Mouse (Mus musculus): ENCODE measurements around the gene Adam23. TPM values are rescaled to one million over a fixed set of nuclear protein-coding genes. Genes with fewer than 3 reads are reported as not detected.

The Adam23 gene
- polyA plus RNA-seq, 1 experiment, result 7.1 TPM

- Histone ChIP-seq H3K36me3 (ENCODE audit: control insufficient read depth, insufficient read depth, low read length) (no peaks in the 10 kb centered on the region), H3K4me3 (ENCODE audit: control insufficient read depth, insufficient read depth, low read length) (no peak overlapping the region), H3K4me1 (replicated peaks; ENCODE audit: control insufficient read depth, insufficient read depth, low read length) (no peaks in the 10 kb centered on the region), H3K27me3 (ENCODE audit: control insufficient read depth, insufficient read depth, low read length) (no peaks in the 10 kb centered on the region), H3K27ac (ENCODE audit: control insufficient read depth, insufficient read depth, low read length) (no peak overlapping the region)
- TF ChIP-seq CTCF (IDR thresholded peaks at IDR 0.05; ENCODE audit: borderline replicate concordance, control insufficient read depth, extremely low read depth, insufficient read depth, low read length, poor library complexity) (no peak), POLR2A (IDR thresholded peaks at IDR 0.05; ENCODE audit: control insufficient read depth, extremely low read depth, insufficient read depth, low read length, poor library complexity) (no peak)
- DNase-seq, result no peak
- WGBS, result 92% methylated on average over 3 of the region's 3 CpGs
Observed at GRCm38 (mm10) chr1:63431842-63432241, 13.8 kb upstream of the Adam23 start.

GRCm38 (mm10) chr1:63434052-63434451, 11.6 kb upstream of the Adam23 start:
- no peak for DNase-seq
- Histone ChIP-seq H3K27me3 (ENCODE audit: control insufficient read depth, insufficient read depth, low read length) (no peaks in the 10 kb centered on the region), H3K36me3 (ENCODE audit: control insufficient read depth, insufficient read depth, low read length) (no peaks in the 10 kb centered on the region), H3K4me1 (replicated peaks; ENCODE audit: control insufficient read depth, insufficient read depth, low read length) (no peaks in the 10 kb centered on the region), H3K27ac (ENCODE audit: control insufficient read depth, insufficient read depth, low read length) (no peak overlapping the region), H3K4me3 (ENCODE audit: control insufficient read depth, insufficient read depth, low read length) (no peak overlapping the region)
- TF ChIP-seq CTCF (IDR thresholded peaks at IDR 0.05; ENCODE audit: borderline replicate concordance, control insufficient read depth, extremely low read depth, insufficient read depth, low read length, poor library complexity) (no peak), POLR2A (IDR thresholded peaks at IDR 0.05; ENCODE audit: control insufficient read depth, extremely low read depth, insufficient read depth, low read length, poor library complexity) (no peak)
- WGBS, result 91% methylated on average over 7 of the region's 7 CpGs

- TF ChIP-seq POLR2A (IDR thresholded peaks at IDR 0.05; ENCODE audit: control insufficient read depth, extremely low read depth, insufficient read depth, low read length, poor library complexity) (no peak), CTCF (IDR thresholded peaks at IDR 0.05; ENCODE audit: borderline replicate concordance, control insufficient read depth, extremely low read depth, insufficient read depth, low read length, poor library complexity) (no peak)
- 5% methylated on average over 3 of the region's 3 CpGs for WGBS
- Histone ChIP-seq H3K4me3 (ENCODE audit: control insufficient read depth, insufficient read depth, low read length) (no peak overlapping the region), H3K36me3 (ENCODE audit: control insufficient read depth, insufficient read depth, low read length) (no peaks in the 10 kb centered on the region), H3K27me3 (ENCODE audit: control insufficient read depth, insufficient read depth, low read length) (no peaks in the 10 kb centered on the region), H3K4me1 (replicated peaks; ENCODE audit: control insufficient read depth, insufficient read depth, low read length) (no peaks in the 10 kb centered on the region), H3K27ac (ENCODE audit: control insufficient read depth, insufficient read depth, low read length) (no peak overlapping the region)
- no peak for DNase-seq
Observed at GRCm38 (mm10) chr1:63437529-63437928, 8.2 kb upstream of the Adam23 start.

- Histone ChIP-seq H3K36me3 (ENCODE audit: control insufficient read depth, insufficient read depth, low read length) (no peaks in the 10 kb centered on the region), H3K4me1 (replicated peaks; ENCODE audit: control insufficient read depth, insufficient read depth, low read length) (no peaks in the 10 kb centered on the region), H3K27me3 (ENCODE audit: control insufficient read depth, insufficient read depth, low read length) (no peaks in the 10 kb centered on the region; the same call in 1 of the 2 replicates), H3K4me3 (ENCODE audit: control insufficient read depth, insufficient read depth, low read length) (no peak overlapping the region), H3K27ac (ENCODE audit: control insufficient read depth, insufficient read depth, low read length) (no peak overlapping the region)
- no peak for DNase-seq
- 80% methylated on average over 2 of the region's 2 CpGs for WGBS
- TF ChIP-seq POLR2A (IDR thresholded peaks at IDR 0.05; ENCODE audit: control insufficient read depth, extremely low read depth, insufficient read depth, low read length, poor library complexity) (no peak), CTCF (IDR thresholded peaks at IDR 0.05; ENCODE audit: borderline replicate concordance, control insufficient read depth, extremely low read depth, insufficient read depth, low read length, poor library complexity) (no peak)
Observed at GRCm38 (mm10) chr1:63442186-63442585, 3.5 kb upstream of the Adam23 start.

GRCm38 (mm10) chr1:63442616-63443015, 3.1 kb upstream of the Adam23 start:
- Histone ChIP-seq H3K4me1 (replicated peaks; ENCODE audit: control insufficient read depth, insufficient read depth, low read length) (no peaks in the 10 kb centered on the region), H3K27me3 (ENCODE audit: control insufficient read depth, insufficient read depth, low read length) (no peaks in the 10 kb centered on the region; the same call in 1 of the 2 replicates), H3K27ac (ENCODE audit: control insufficient read depth, insufficient read depth, low read length) (no peak overlapping the region), H3K36me3 (ENCODE audit: control insufficient read depth, insufficient read depth, low read length) (no peaks in the 10 kb centered on the region), H3K4me3 (ENCODE audit: control insufficient read depth, insufficient read depth, low read length) (no peak overlapping the region)
- TF ChIP-seq POLR2A (IDR thresholded peaks at IDR 0.05; ENCODE audit: control insufficient read depth, extremely low read depth, insufficient read depth, low read length, poor library complexity) (no peak), CTCF (IDR thresholded peaks at IDR 0.05; ENCODE audit: borderline replicate concordance, control insufficient read depth, extremely low read depth, insufficient read depth, low read length, poor library complexity) (no peak)
- no peak for DNase-seq
- WGBS, result 92% methylated on average over 4 of the region's 4 CpGs

- no peaks in the 10 kb centered on the region for H3K4me1 ChIP-seq (replicated peaks; ENCODE audit: control insufficient read depth, insufficient read depth, low read length)
- no peak for TF ChIP-seq CTCF (IDR thresholded peaks at IDR 0.05; ENCODE audit: borderline replicate concordance, control insufficient read depth, extremely low read depth, insufficient read depth, low read length, poor library complexity)
- no peak for TF ChIP-seq POLR2A (IDR thresholded peaks at IDR 0.05; ENCODE audit: control insufficient read depth, extremely low read depth, insufficient read depth, low read length, poor library complexity)
- no peak overlapping the region for H3K27ac ChIP-seq (ENCODE audit: control insufficient read depth, insufficient read depth, low read length)
- H3K36me3 ChIP-seq (ENCODE audit: control insufficient read depth, insufficient read depth, low read length), result no peaks in the 10 kb centered on the region
- DNase-seq, result no peak
- no peaks in the 10 kb centered on the region; the same call in 1 of the 2 replicates for H3K27me3 ChIP-seq (ENCODE audit: control insufficient read depth, insufficient read depth, low read length)
- WGBS, result 81% methylated on average over 10 of the region's 10 CpGs
- H3K4me3 ChIP-seq (ENCODE audit: control insufficient read depth, insufficient read depth, low read length), result no peak overlapping the region
Observed at GRCm38 (mm10) chr1:63445149-63445609, 512 bp upstream of the Adam23 start.

Measured in thymus, adult 2 months (tissue).